ENCODE assay signal across 8 mouse cellular contexts in the genomic region with DNA sequence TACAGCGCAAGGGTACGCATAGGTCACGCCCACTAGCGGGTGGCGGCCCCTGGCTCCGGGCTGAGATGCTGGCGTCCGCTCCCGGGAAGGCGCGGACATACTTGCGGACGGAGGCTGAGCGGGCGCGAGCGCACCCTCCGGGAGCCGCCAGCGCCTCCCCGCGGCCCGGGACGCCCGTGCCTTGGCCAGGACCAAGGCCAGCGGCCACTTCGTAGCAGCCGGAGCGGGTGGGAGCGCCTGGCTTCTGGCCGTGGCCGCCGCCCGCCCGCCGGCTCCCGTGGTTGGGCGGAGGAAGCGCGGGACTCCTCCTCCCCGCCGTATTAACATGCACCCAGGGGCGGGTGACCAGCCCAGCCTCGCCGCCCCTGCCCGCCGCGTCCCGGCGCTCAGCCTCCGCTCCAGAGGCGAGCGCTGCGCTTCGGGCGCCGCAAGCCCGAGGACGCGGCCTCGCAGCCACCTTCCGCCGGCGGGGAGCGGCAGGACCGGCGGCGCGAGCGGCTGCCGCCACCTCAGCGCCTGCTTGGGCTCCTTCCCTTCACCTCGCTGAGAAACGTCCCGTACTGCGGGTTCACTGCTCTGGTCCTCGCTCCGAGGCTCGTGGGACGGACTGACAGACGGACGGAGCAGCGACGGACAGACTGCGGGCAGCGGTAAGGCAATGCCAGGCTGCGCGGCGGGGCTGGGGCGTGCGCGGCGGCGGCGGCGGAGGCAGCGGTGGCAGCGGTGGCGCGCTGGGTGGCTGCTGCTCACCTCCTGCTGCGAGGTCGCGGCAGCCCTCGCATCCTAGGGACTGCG. TPM values are rescaled to one million over a fixed set of nuclear protein-coding genes. Genes with fewer than 3 reads are reported as not detected.
DNase-seq lines count a peak whose midpoint lies in the region; ATAC-seq and TF ChIP-seq lines count a peak whose summit lies in the region.

Gene Dlgap1 (plus strand): TSS at position 53 of the 795 bp plus-strand sequence.

- no peak for TF ChIP-seq CTCF in cortical plate, adult 2 months (IDR thresholded peaks at IDR 0.05; ENCODE audit: extremely low read depth, insufficient read depth, low read length)
- peak; percentile 63 for TF ChIP-seq CTCF in midbrain, postnatal 0 days (IDR thresholded peaks at IDR 0.05)

- H3K9me3 ChIP-seq in intestine, embryonic 15.5 days = no peaks in the 10 kb centered on the region
- no peaks in the 10 kb centered on the region for H3K9me3 ChIP-seq in midbrain, postnatal 0 days (ENCODE audit: low read length)

- H3K4me3 ChIP-seq in cortical plate, adult 2 months (ENCODE audit: insufficient read depth, low read length) = peak within 1 kb of the TSS; percentile 94
- peak within 1 kb of the TSS; percentile 55 for H3K4me3 ChIP-seq in intestine, embryonic 15.5 days (replicated peaks)
- peak within 1 kb of the TSS; percentile 87 for H3K4me3 ChIP-seq in midbrain, postnatal 0 days (ENCODE audit: low read depth, low read length)

- no peaks in the 10 kb centered on the region for H3K36me3 ChIP-seq in intestine, embryonic 15.5 days
- no peaks in the 10 kb centered on the region for H3K36me3 ChIP-seq in midbrain, postnatal 0 days (ENCODE audit: insufficient read depth, low read length)

- peak; percentile 12 to 48 for DNase-seq in heart, adult 18-20 months
- no peak for DNase-seq in heart, adult 8-10 months (ENCODE audit: low spot score)
- peak; percentile 73 for DNase-seq in gastrocnemius, postnatal 10 days
- peak; percentile 72 to 83 for DNase-seq in left cerebral cortex, postnatal 36 days (ENCODE audit: low spot score in 2 of 2)
- DNase-seq in midbrain, postnatal 0 days (ENCODE audit: low spot score) = peak; percentile 86
- DNase-seq in testis, postnatal 14 days (ENCODE audit: low spot score) = peak; percentile 67

- TF ChIP-seq POLR2A in cortical plate, adult 2 months (IDR thresholded peaks at IDR 0.05; ENCODE audit: extremely low read depth, insufficient read depth, low read length) = 0 out of 2 replicates have a peak, but pooled peaks have one; percentile 20

- H3K4me2 ChIP-seq in intestine, embryonic 15.5 days (replicated peaks) = peak within 1 kb of the TSS; percentile 99
- H3K4me2 ChIP-seq in midbrain, postnatal 0 days (ENCODE audit: low read depth, low read length, poor library complexity, severe bottlenecking) = peak within 1 kb of the TSS; percentile 77

- H3K27me3 ChIP-seq in intestine, embryonic 15.5 days (replicated peaks) = peaks cover 18% of the 10 kb centered on the region
- H3K27me3 ChIP-seq in midbrain, postnatal 0 days (ENCODE audit: insufficient read depth, low read length) = no peaks in the 10 kb centered on the region

- intact Hi-C loops in left cerebral cortex, postnatal 36 days (cut with DNase I) = loop anchor here (5.0 kb wide), 2 partner anchors 197 to 367 kb away; no protein-coding TSS in a partner anchor

- peak; percentile 98 for ATAC-seq in intestine, embryonic 15.5 days
- ATAC-seq in midbrain, postnatal 0 days (ENCODE audit: low FRiP score) = peak; percentile 92

- H3K9ac ChIP-seq in intestine, embryonic 15.5 days = peak within 1 kb of the TSS; percentile 20; the same call in 1 of the 2 replicates
- H3K9ac ChIP-seq in midbrain, postnatal 0 days (replicated peaks; ENCODE audit: low read length, poor library complexity, severe bottlenecking) = peak within 1 kb of the TSS; percentile 84

- under 1% methylated on average over 105 of the region's 105 CpGs for WGBS in intestine, embryonic 15.5 days
- WGBS in midbrain, postnatal 0 days = under 1% methylated on average over 93 of the region's 105 CpGs

- H3K27ac ChIP-seq in cortical plate, adult 2 months (ENCODE audit: insufficient read depth, low read length) = peak within 1 kb of the TSS; percentile 98
- H3K27ac ChIP-seq in intestine, embryonic 15.5 days = no peak within 1 kb of the TSS
- peak within 1 kb of the TSS; percentile 85 for H3K27ac ChIP-seq in midbrain, postnatal 0 days (ENCODE audit: low read depth, low read length)

- H3K4me1 ChIP-seq in cortical plate, adult 2 months (ENCODE audit: control insufficient read depth, insufficient read depth, low read length) = no peaks in the 10 kb centered on the region
- H3K4me1 ChIP-seq in intestine, embryonic 15.5 days (replicated peaks) = peaks cover 6% of the 10 kb centered on the region; the same call in 1 of the 2 replicates
- H3K4me1 ChIP-seq in midbrain, postnatal 0 days (ENCODE audit: insufficient read depth, low read length) = no peaks in the 10 kb centered on the region

RNA-seq across cellular contexts. Expression of gene Dlgap1, which starts in this region (rescaled TPM):
- total RNA-seq in heart, adult 18-20 months (2021) = 1 to 10 TPM in 1 of 2 experiments, under 1 TPM in 1; 0.67 to 1.5 TPM
- total RNA-seq in heart, adult 8-10 months (2022) = 1 to 10 TPM in 1 of 4 experiments, under 1 TPM in 3; 0.49 to 1.1 (median 0.80) TPM
- 310 and 348 TPM in 2 replicates for polyA plus RNA-seq in cortical plate, adult 2 months (2012; rRNA removed)
- 1 to 10 TPM in 1 of 2 experiments, under 1 TPM in 1; 0.78 to 1.4 TPM for total RNA-seq in gastrocnemius, postnatal 10 days (2021)
- 1.6 and 1.8 TPM in 2 replicates for polyA plus RNA-seq in intestine, embryonic 15.5 days (2015; fragmentation: Nextera tagmentation; extraction: Ambion mirVana)
- total RNA-seq in left cerebral cortex, postnatal 36 days (2021) = 100 to 1,000 TPM; 466 to 468 TPM
- total RNA-seq in midbrain, postnatal 0 days (2014; rRNA removed) = 77.8 and 84.8 TPM in 2 replicates
- 32.5 and 34.9 TPM in 2 replicates for polyA plus RNA-seq in midbrain, postnatal 0 days (2015; fragmentation: Nextera tagmentation; extraction: Ambion mirVana)

Comparison
In these comparisons a context has a peak if more than half of its experiments do, and no peak if none do; other contexts are left out.
1. RNA of gene Dlgap1 (total RNA-seq): 466 to 468 TPM in left cerebral cortex, postnatal 36 days and 77.8 to 84.8 TPM in midbrain, postnatal 0 days; 0.67 to 1.5 TPM in heart, adult 18-20 months, 0.78 to 1.4 TPM in gastrocnemius, postnatal 10 days and 0.49 to 1.1 TPM in heart, adult 8-10 months; every median in the first group is over 10 times any median in the second.
2. RNA of gene Dlgap1 (polyA plus RNA-seq): 310 to 348 TPM in cortical plate, adult 2 months and 32.5 to 34.9 TPM in midbrain, postnatal 0 days; 1.6 to 1.8 TPM in intestine, embryonic 15.5 days; every median in the first group is over 10 times any median in the second.
3. Peak in every context shown above with its lines, with median percentiles within 50 percentile points of each other: H3K4me3 ChIP-seq.